Mouse (Mus musculus) kidney, embryonic 16.5 days (tissue): ENCODE data around the gene Cd177. TPM values are rescaled to one million over a fixed set of nuclear protein-coding genes. Genes with fewer than 3 reads are reported as not detected.
"Not testable (repeated sequence)": the region's sequence is repeated elsewhere in the genome, so short reads cannot be mapped to it uniquely, and the experiment has no call there.

ENCODE experiments used
- ATAC-seq: fragments of 200-750 bp; cut with Nextera tagmentation; 2 replicates; pipeline ENCODE4 v1.8.0; 2017; ENCODE audit warnings: moderate TSS enrichment; ENCODE audit not compliant: low FRiP score, low TSS enrichment
- H3K27ac ChIP-seq: fragments of 300-500 bp; sonication (generic); 2 replicates; pipeline ENCODE4 v1.5.1; 2014; ENCODE audit warnings: low read length
- H3K27me3 ChIP-seq: fragments of 300-500 bp; sonication (generic); 2 replicates; pipeline ENCODE4 v1.6.1; 2014; ENCODE audit warnings: low read length, control low read depth, mixed read lengths; ENCODE audit not compliant: insufficient read depth
- H3K36me3 ChIP-seq: fragments of 300-500 bp; sonication (generic); 2 replicates; pipeline ENCODE4 v1.6.1; 2014; ENCODE audit warnings: low read length, control low read depth, mixed read lengths; ENCODE audit not compliant: insufficient read depth
- H3K4me1 ChIP-seq: fragments of 300-500 bp; sonication (generic); 2 replicates; pipeline ENCODE4 v1.6.1; 2014; ENCODE audit warnings: low read length, control low read depth, mixed read lengths; ENCODE audit not compliant: insufficient read depth
- H3K4me2 ChIP-seq: fragments of 300-500 bp; sonication (generic); replicated peaks from 2 replicates; pipeline ENCODE4 v1.6.1; 2014; ENCODE audit warnings: low read depth, low read length
- H3K4me3 ChIP-seq: fragments of 300-500 bp; sonication (generic); 2 replicates; pipeline ENCODE4 v1.5.1; 2014; ENCODE audit warnings: mild to moderate bottlenecking, low read length
- H3K9ac ChIP-seq: fragments of 300-500 bp; sonication (generic); replicated peaks from 2 replicates; pipeline ENCODE4 v1.6.1; 2014; ENCODE audit warnings: low read length
- H3K9me3 ChIP-seq: fragments of 300-500 bp; sonication (generic); 2 replicates; pipeline ENCODE4 v1.6.1; 2016; ENCODE audit warnings: low read length, control low read depth
- WGBS: fragments of 180-500 bp; shearing (Covaris S2); extraction: QIAGEN DNeasy Blood & Tissue Kit; methylation state at CpG from one replicate; pipeline ENCODE4 v1.1.7; 2014; 5-methylcytosine and 5-hydroxymethylcytosine counted together
- polyA plus RNA-seq: library from polyadenylated mRNA; unstranded; fragments of >200 nt; fragmentation: Nextera tagmentation; extraction: Ambion mirVana; gene quantifications from 2 replicates; pipeline ENCODE4 v1.2.1, GENCODE M21; 2015

Gene Cd177
- polyA plus RNA-seq, 1 experiment from 2014 or later, result 0.61 TPM

GRCm38 (mm10) chr7:24761161-24761560 is 1.1 kb upstream of the Cd177 start:
- WGBS, result 74% methylated on average over 6 of the region's 6 CpGs
- H3K36me3 ChIP-seq, result no peaks in the 10 kb centered on the region
- no peaks in the 10 kb centered on the region for H3K9me3 ChIP-seq
- no peak overlapping the region for H3K4me3 ChIP-seq
- H3K9ac ChIP-seq, result no peak overlapping the region
- no peak overlapping the region for H3K27ac ChIP-seq
- ATAC-seq, result no peak
- H3K4me1 ChIP-seq, result no peaks in the 10 kb centered on the region
- H3K27me3 ChIP-seq, result no peaks in the 10 kb centered on the region
- no peak overlapping the region for H3K4me2 ChIP-seq

GRCm38 (mm10) chr7:24758520-24758919 is 1.6 kb downstream of the Cd177 start:
- Histone ChIP-seq H3K27ac (no peak overlapping the region), H3K4me2 (no peak overlapping the region), H3K9ac (no peak overlapping the region), H3K4me3 (no peak overlapping the region), H3K4me1 (no peaks in the 10 kb centered on the region), H3K9me3 (no peaks in the 10 kb centered on the region), H3K27me3 (no peaks in the 10 kb centered on the region), H3K36me3 (no peaks in the 10 kb centered on the region)
- no peak for ATAC-seq
- WGBS, result 88% methylated on average over 1 of the region's 1 CpGs

GRCm38 (mm10) chr7:24753476-24753875 is 6.6 kb downstream of the Cd177 start:
- H3K9me3 ChIP-seq, result no peaks in the 10 kb centered on the region
- no peaks in the 10 kb centered on the region for H3K27me3 ChIP-seq
- H3K4me3 ChIP-seq, result no peak overlapping the region
- no peak for ATAC-seq
- no peaks in the 10 kb centered on the region for H3K36me3 ChIP-seq
- peaks cover 13% of the 10 kb centered on the region for H3K4me1 ChIP-seq
- no peak overlapping the region for H3K4me2 ChIP-seq
- H3K9ac ChIP-seq, result no peak overlapping the region
- 72% methylated on average over 5 of the region's 5 CpGs for WGBS
- H3K27ac ChIP-seq, result no peak overlapping the region

DNA sequence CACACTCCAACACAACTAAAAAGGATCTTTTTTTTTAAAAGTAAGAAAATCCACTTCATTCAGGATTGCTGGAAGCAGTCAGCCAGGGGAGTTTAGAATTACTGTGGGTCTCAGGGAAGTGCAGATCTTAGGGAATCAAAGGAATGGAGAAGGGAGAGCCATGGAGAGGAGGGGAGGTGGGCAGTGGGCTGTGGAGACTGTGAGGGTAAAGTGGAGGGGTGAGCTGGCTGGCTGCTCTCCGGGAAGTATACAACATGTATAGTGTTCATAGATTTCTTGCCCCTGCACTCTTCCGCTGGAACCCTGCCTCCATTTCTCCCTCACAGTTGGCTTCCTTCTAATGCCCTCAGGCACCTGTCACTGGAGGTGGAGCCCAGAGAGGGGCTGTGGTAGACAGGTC is 8.5 kb downstream of the Cd177 start:
- H3K36me3 ChIP-seq, result no peaks in the 10 kb centered on the region
- no peak overlapping the region for H3K9ac ChIP-seq
- 70% methylated on average over 2 of the region's 2 CpGs for WGBS
- H3K27me3 ChIP-seq, result no peaks in the 10 kb centered on the region
- H3K27ac ChIP-seq, result no peak overlapping the region
- ATAC-seq, result peak; percentile 78
- H3K4me1 ChIP-seq, result peaks cover 13% of the 10 kb centered on the region
- no peak overlapping the region for H3K4me3 ChIP-seq
- no peak overlapping the region for H3K4me2 ChIP-seq
- no peaks in the 10 kb centered on the region for H3K9me3 ChIP-seq

GRCm38 (mm10) chr7:24750695-24751094 is 9.4 kb downstream of the Cd177 start:
- Histone ChIP-seq H3K9ac (no peak overlapping the region), H3K36me3 (no peaks in the 10 kb centered on the region), H3K27ac (no peak overlapping the region), H3K27me3 (no peaks in the 10 kb centered on the region), H3K4me1 (peaks cover 13% of the 10 kb centered on the region), H3K4me2 (no peak overlapping the region), H3K4me3 (no peak overlapping the region), H3K9me3 (no peaks in the 10 kb centered on the region)
- ATAC-seq, result 0 out of 2 replicates have a peak, but pooled peaks have one; percentile 22
- 37% methylated on average over 4 of the region's 4 CpGs for WGBS

DNA sequence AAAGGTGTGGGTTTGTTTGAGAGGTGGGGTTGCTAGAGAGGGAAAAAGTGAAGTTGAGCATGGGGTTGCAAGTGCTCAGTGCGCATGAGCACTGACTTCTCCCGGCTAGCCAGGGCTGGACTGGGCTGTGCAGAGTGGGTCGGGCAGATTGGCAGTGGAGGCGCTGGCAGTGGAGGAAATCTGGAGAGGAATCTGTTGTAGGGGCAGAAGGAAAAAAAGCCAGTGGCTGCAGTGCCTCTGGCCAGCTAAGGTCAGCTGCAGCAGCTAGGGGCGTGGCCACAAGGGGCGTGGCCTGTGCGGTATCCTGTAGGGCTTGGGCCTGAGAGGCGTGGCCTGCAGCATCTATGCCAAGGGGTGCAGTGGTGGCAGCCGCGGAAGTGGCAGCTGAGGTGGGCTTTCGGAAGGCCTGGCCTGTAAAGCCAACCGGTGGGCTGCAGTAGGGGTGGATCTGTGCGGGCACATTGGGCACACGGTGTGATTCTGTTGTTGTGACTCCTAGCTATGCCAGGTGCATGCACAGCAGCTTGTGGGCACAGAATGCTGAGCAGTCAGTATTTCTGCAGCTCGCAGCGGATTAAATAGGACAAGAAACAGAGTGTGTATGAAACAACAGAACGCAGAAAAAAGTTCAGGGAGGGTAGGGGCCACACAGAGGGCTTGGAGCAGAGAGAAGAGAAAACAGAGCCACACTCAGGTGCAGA is 24.0 kb downstream of the Cd177 start:
- Histone ChIP-seq H3K27me3 (no peaks in the 10 kb centered on the region), H3K9me3 (peaks cover 1% of the 10 kb centered on the region; the same call in 1 of the 2 replicates), H3K4me3 (no peak overlapping the region), H3K9ac (no peak overlapping the region), H3K27ac (no peak overlapping the region), H3K4me1 (peaks cover 4% of the 10 kb centered on the region), H3K4me2 (peak overlapping the region; percentile 21), H3K36me3 (no peaks in the 10 kb centered on the region)
- ATAC-seq, result peak; percentile 82
- WGBS, result 17% methylated on average over 17 of the region's 17 CpGs

- WGBS, result 91% methylated on average over 11 of the region's 11 CpGs
- H3K27ac ChIP-seq, H3K9me3 ChIP-seq, H3K4me3 ChIP-seq, H3K36me3 ChIP-seq, H3K9ac ChIP-seq, H3K27me3 ChIP-seq, H3K4me1 ChIP-seq, H3K4me2 ChIP-seq, ATAC-seq: not testable (repeated sequence)
Observed at GRCm38 (mm10) chr7:24726808-24727207, 33.3 kb downstream of the Cd177 start, which contains the start of gene Gm4763. Gene Gm4763 (minus strand): TSS chr7:24726908.

DNA sequence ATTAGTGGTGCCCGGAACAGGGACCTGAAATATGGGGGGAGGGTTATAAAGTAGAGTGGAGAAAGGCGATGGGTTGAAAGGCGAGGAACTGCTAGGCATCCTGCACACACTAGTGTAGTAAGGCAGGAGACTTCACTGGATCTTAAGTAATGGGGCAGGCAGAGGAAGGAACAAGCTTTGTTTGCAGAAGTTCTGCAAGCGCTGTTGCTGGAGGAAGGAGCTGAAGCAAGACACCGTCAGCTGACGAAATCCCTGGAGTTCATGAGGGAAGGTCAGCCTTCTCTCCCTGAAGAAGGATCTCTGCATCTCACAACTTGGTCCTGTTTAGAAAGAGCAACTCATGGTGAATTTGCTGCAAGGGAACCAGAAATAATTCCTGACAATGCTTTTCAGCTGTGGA is 45.1 kb downstream of the Cd177 start:
- H3K27ac ChIP-seq, result no peak overlapping the region
- no peak for ATAC-seq
- no peaks in the 10 kb centered on the region for H3K36me3 ChIP-seq
- WGBS, result 75% methylated on average over 6 of the region's 6 CpGs
- no peak overlapping the region for H3K4me3 ChIP-seq
- no peaks in the 10 kb centered on the region for H3K27me3 ChIP-seq
- no peak overlapping the region for H3K9ac ChIP-seq
- H3K4me1 ChIP-seq, result no peaks in the 10 kb centered on the region
- H3K4me2 ChIP-seq, result no peak overlapping the region
- H3K9me3 ChIP-seq, result no peaks in the 10 kb centered on the region

DNA sequence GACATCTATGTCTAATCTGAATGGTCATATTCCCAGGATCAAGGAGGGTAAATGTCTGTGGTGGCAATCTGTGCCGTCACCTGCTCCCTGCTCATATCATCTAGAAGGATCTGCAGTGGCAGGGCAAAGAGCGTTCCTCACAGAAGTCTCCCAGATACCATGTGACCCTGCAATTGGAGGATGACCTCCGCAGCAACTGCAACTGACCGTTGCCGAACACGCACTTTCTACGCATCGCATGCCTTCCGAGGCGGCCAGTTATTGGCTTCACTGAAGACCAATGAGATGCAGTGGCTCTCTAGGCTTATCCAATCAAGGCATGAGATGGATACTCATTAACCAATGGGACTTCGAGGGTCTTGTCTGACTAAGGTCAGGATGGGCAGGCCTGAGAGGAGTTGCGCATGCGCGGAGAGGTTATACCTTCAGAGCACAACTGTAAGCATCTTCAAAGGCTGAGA is 51.2 kb downstream of the Cd177 start, which contains the start of gene BC049730:
Gene BC049730, plus strand, starts transcription at position 411 of the 461 bp plus-strand sequence.
- ATAC-seq, result no peak
- Histone ChIP-seq H3K4me1 (no peaks in the 10 kb centered on the region), H3K27me3 (no peaks in the 10 kb centered on the region), H3K4me2 (no peak within 1 kb of the TSS), H3K36me3 (no peaks in the 10 kb centered on the region), H3K4me3 (no peak within 1 kb of the TSS), H3K9me3 (no peaks in the 10 kb centered on the region), H3K9ac (no peak within 1 kb of the TSS), H3K27ac (no peak within 1 kb of the TSS)
- 90% methylated on average over 14 of the region's 14 CpGs for WGBS

GRCm38 (mm10) chr7:24702841-24703240 is 57.3 kb downstream of the Cd177 start:
- not testable (repeated sequence) for H3K9me3 ChIP-seq, H3K4me1 ChIP-seq, ATAC-seq, H3K4me3 ChIP-seq, H3K36me3 ChIP-seq, H3K4me2 ChIP-seq, H3K9ac ChIP-seq, H3K27ac ChIP-seq, H3K27me3 ChIP-seq
- WGBS, result 84% methylated on average over 9 of the region's 9 CpGs
